Mouse (Mus musculus) forebrain, embryonic 16.5 days (tissue): Measurements from ENCODE around the gene 2510002D24Rik. TPM values are rescaled to one million over a fixed set of nuclear protein-coding genes. Genes with fewer than 3 reads are reported as not detected.

Experiments used
- ATAC-seq: fragments of 200-750 bp; cut with Nextera tagmentation; 2 replicates; pipeline ENCODE4 v1.8.0; 2017; ENCODE audit warnings: mild to moderate bottlenecking, moderate library complexity
- H3K27ac ChIP-seq: fragments of 300-500 bp; sonication (generic); 2 replicates; pipeline ENCODE4 v1.5.1; 2014; ENCODE audit warnings: low read length, control low read depth
- H3K27me3 ChIP-seq: fragments of 300-500 bp; sonication (generic); replicated peaks from 2 replicates; pipeline ENCODE4 v1.6.1; 2014; ENCODE audit warnings: low read length; ENCODE audit not compliant: control insufficient read depth, insufficient read depth
- H3K36me3 ChIP-seq: fragments of 300-500 bp; sonication (generic); 2 replicates; pipeline ENCODE4 v1.6.1; 2014; ENCODE audit not compliant: control insufficient read depth, insufficient read depth
- H3K4me1 ChIP-seq: fragments of 300-500 bp; sonication (generic); replicated peaks from 2 replicates; pipeline ENCODE4 v1.6.1; 2014; ENCODE audit warnings: low read length; ENCODE audit not compliant: control insufficient read depth, insufficient read depth
- H3K4me2 ChIP-seq: fragments of 300-500 bp; sonication (generic); 2 replicates; pipeline ENCODE4 v1.6.1; 2014; ENCODE audit warnings: mild to moderate bottlenecking, low read length, control low read depth
- H3K4me3 ChIP-seq: fragments of 300-500 bp; sonication (generic); replicated peaks from 2 replicates; pipeline ENCODE4 v1.5.1; 2014; ENCODE audit warnings: mild to moderate bottlenecking, low read length, control low read depth
- H3K9ac ChIP-seq: fragments of 300-500 bp; sonication (generic); replicated peaks from 2 replicates; pipeline ENCODE4 v1.6.1; 2014; ENCODE audit warnings: low read depth, low read length, control low read depth
- H3K9me3 ChIP-seq: fragments of 300-500 bp; sonication (generic); 2 replicates; pipeline ENCODE4 v1.6.1; 2016; ENCODE audit warnings: low read length; ENCODE audit not compliant: control insufficient read depth
- WGBS: fragments of 180-500 bp; shearing (Covaris S2); extraction: QIAGEN DNeasy Blood & Tissue Kit; methylation state at CpG from one replicate; pipeline ENCODE4 v1.1.7; 2014; 5-methylcytosine and 5-hydroxymethylcytosine counted together
- polyA plus RNA-seq: library from polyadenylated mRNA; unstranded; fragments of >200 nt; fragmentation: Nextera tagmentation; extraction: Ambion mirVana; gene quantifications from 2 replicates; pipeline ENCODE4 v1.2.1, GENCODE M21; 2015

Gene 2510002D24Rik
- polyA plus RNA-seq, result 27.8 and 32.5 TPM in 2 replicates

GRCm38 (mm10) chr16:18836468-18837208 lies at the start of gene 2510002D24Rik, which contains the start of gene Gm28539:
TSS of gene 2510002D24Rik (plus strand) at chr16:18836578.
TSS of gene Gm28539 (plus strand) at chr16:18836584.
- Histone ChIP-seq H3K27ac (no peak within 1 kb of the TSS), H3K9me3 (no peaks in the 10 kb centered on the region)
- ATAC-seq, result peak; percentile 98

GRCm38 (mm10) chr16:18786652-18787051 lies 49.7 kb upstream of the 2510002D24Rik start:
- Histone ChIP-seq H3K9me3 (no peaks in the 10 kb centered on the region), H3K9ac (no peak overlapping the region), H3K4me1 (no peaks in the 10 kb centered on the region), H3K4me2 (no peak overlapping the region), H3K36me3 (no peaks in the 10 kb centered on the region), H3K27me3 (no peaks in the 10 kb centered on the region), H3K4me3 (no peak overlapping the region), H3K27ac (no peak overlapping the region)
- 92% methylated on average over 10 of the region's 10 CpGs for WGBS
- ATAC-seq, result no peak

More at GRCm38 (mm10) chr16:18836468-18837208, at the start of gene 2510002D24Rik, which contains the start of gene Gm28539:
- peak within 1 kb of the TSS; percentile 74 for H3K9ac ChIP-seq
- no peaks in the 10 kb centered on the region for H3K4me1 ChIP-seq
- under 1% methylated on average over 46 of the region's 46 CpGs for WGBS
- H3K36me3 ChIP-seq, result peaks cover 17% of the 10 kb centered on the region
- no peaks in the 10 kb centered on the region for H3K27me3 ChIP-seq
- H3K4me3 ChIP-seq, result peak within 1 kb of the TSS; percentile 63
- H3K4me2 ChIP-seq, result peak within 1 kb of the TSS; percentile 53

GRCm38 (mm10) chr16:18788627-18789406 lies 47.6 kb upstream of the 2510002D24Rik start:
- no peaks in the 10 kb centered on the region for H3K4me1 ChIP-seq
- no peaks in the 10 kb centered on the region for H3K27me3 ChIP-seq
- H3K4me3 ChIP-seq, result no peak overlapping the region
- H3K9me3 ChIP-seq, result no peaks in the 10 kb centered on the region
- no peak overlapping the region for H3K27ac ChIP-seq
- H3K4me2 ChIP-seq, result no peak overlapping the region
- H3K9ac ChIP-seq, result no peak overlapping the region
- WGBS, result 90% methylated on average over 10 of the region's 10 CpGs
- H3K36me3 ChIP-seq, result no peaks in the 10 kb centered on the region
- ATAC-seq, result no peak

GRCm38 (mm10) chr16:18795223-18795899 lies 41.0 kb upstream of the 2510002D24Rik start:
- Histone ChIP-seq H3K4me1 (no peaks in the 10 kb centered on the region), H3K4me3 (no peak overlapping the region), H3K9ac (no peak overlapping the region), H3K4me2 (no peak overlapping the region), H3K9me3 (no peaks in the 10 kb centered on the region), H3K27me3 (no peaks in the 10 kb centered on the region), H3K27ac (no peak overlapping the region), H3K36me3 (no peaks in the 10 kb centered on the region)
- WGBS, result 92% methylated on average over 11 of the region's 11 CpGs
- no peak for ATAC-seq

- no peaks in the 10 kb centered on the region for H3K27me3 ChIP-seq
- H3K9ac ChIP-seq, result no peak overlapping the region
- no peaks in the 10 kb centered on the region for H3K9me3 ChIP-seq
- no peak overlapping the region for H3K27ac ChIP-seq
- 71% methylated on average over 7 of the region's 7 CpGs for WGBS
- no peak overlapping the region for H3K4me2 ChIP-seq
- no peak overlapping the region for H3K4me3 ChIP-seq
- H3K36me3 ChIP-seq, result no peaks in the 10 kb centered on the region
- no peaks in the 10 kb centered on the region for H3K4me1 ChIP-seq
- no peak; the same call in 1 of the 2 replicates for ATAC-seq
Measured at GRCm38 (mm10) chr16:18796645-18797044, 39.7 kb upstream of the 2510002D24Rik start.

- no peak overlapping the region for H3K27ac ChIP-seq
- H3K4me2 ChIP-seq, result no peak overlapping the region
- no peaks in the 10 kb centered on the region for H3K36me3 ChIP-seq
- no peak overlapping the region for H3K4me3 ChIP-seq
- H3K9me3 ChIP-seq, result no peaks in the 10 kb centered on the region
- no peaks in the 10 kb centered on the region for H3K27me3 ChIP-seq
- H3K4me1 ChIP-seq, result no peaks in the 10 kb centered on the region
- no peak for ATAC-seq
- H3K9ac ChIP-seq, result no peak overlapping the region
- 95% methylated on average over 5 of the region's 5 CpGs for WGBS
Measured at GRCm38 (mm10) chr16:18798151-18798550, 38.2 kb upstream of the 2510002D24Rik start.

- Histone ChIP-seq H3K4me3 (no peak overlapping the region), H3K4me2 (no peak overlapping the region), H3K4me1 (no peaks in the 10 kb centered on the region), H3K9ac (no peak overlapping the region), H3K27ac (no peak overlapping the region), H3K27me3 (no peaks in the 10 kb centered on the region), H3K36me3 (no peaks in the 10 kb centered on the region), H3K9me3 (no peaks in the 10 kb centered on the region)
- WGBS, result 77% methylated on average over 2 of the region's 2 CpGs
- peak; percentile 57; the same call in 1 of the 2 replicates for ATAC-seq
Measured at GRCm38 (mm10) chr16:18798841-18799240, 37.5 kb upstream of the 2510002D24Rik start.

- ATAC-seq, result no peak
Measured at GRCm38 (mm10) chr16:18805746-18806145, 30.6 kb upstream of the 2510002D24Rik start.

GRCm38 (mm10) chr16:18809001-18809400 lies 27.4 kb upstream of the 2510002D24Rik start:
- no peak overlapping the region for H3K27ac ChIP-seq
- 94% methylated on average over 5 of the region's 5 CpGs for WGBS
- no peak overlapping the region for H3K4me3 ChIP-seq
- peaks cover 11% of the 10 kb centered on the region for H3K4me1 ChIP-seq
- H3K4me2 ChIP-seq, result no peak overlapping the region
- no peaks in the 10 kb centered on the region for H3K9me3 ChIP-seq
- H3K36me3 ChIP-seq, result 0 out of 2 replicates have a peak, but pooled peaks cover 9% of the 10 kb centered on the region
- no peak overlapping the region for H3K9ac ChIP-seq
- H3K27me3 ChIP-seq, result no peaks in the 10 kb centered on the region
- no peak for ATAC-seq

More at GRCm38 (mm10) chr16:18805746-18806145, 30.6 kb upstream of the 2510002D24Rik start:
- H3K27me3 ChIP-seq, result no peaks in the 10 kb centered on the region
- no peaks in the 10 kb centered on the region for H3K9me3 ChIP-seq
- H3K9ac ChIP-seq, result no peak overlapping the region
- no peaks in the 10 kb centered on the region for H3K4me1 ChIP-seq
- 84% methylated on average over 2 of the region's 2 CpGs for WGBS
- no peak overlapping the region for H3K27ac ChIP-seq
- 0 out of 2 replicates have a peak, but pooled peaks cover 9% of the 10 kb centered on the region for H3K36me3 ChIP-seq
- no peak overlapping the region for H3K4me2 ChIP-seq
- no peak overlapping the region for H3K4me3 ChIP-seq
